Mouse (Mus musculus) urinary bladder, adult 2 months (tissue): ENCODE measurements at regions not wholly inside any gene's neighbourhood (a gene's known extent, or its start where the extent isn't known, plus 50 kb on each side); places are given as distances from the start of the nearest gene placed in this dataset.

Source experiments
- DNase-seq: peaks from one replicate; pipeline ENCODE4 v3.0.0; 2022; ENCODE audit warnings: low spot score

GRCm38 (mm10) chr4:56686141-56686540 lies 53.7 kb upstream of the Gm26657 start:
- no peak for DNase-seq

GRCm38 (mm10) chr4:56685696-56686095 lies 54.2 kb upstream of the Gm26657 start:
- DNase-seq: no peak

GRCm38 (mm10) chr4:56685123-56685522 lies 54.7 kb upstream of the Gm26657 start:
- DNase-seq: peak; percentile 72

GRCm38 (mm10) chr4:56684031-56684430 lies 55.8 kb upstream of the Gm26657 start:
- no peak for DNase-seq

- no peak for DNase-seq
Observed at GRCm38 (mm10) chr4:56681121-56681520, 58.7 kb upstream of the Gm26657 start.

GRCm38 (mm10) chr4:56673868-56674267 lies 66.0 kb upstream of the Gm26657 start:
- no peak for DNase-seq

GRCm38 (mm10) chr4:56664921-56665320 lies 74.9 kb upstream of the Gm26657 start:
- DNase-seq: no peak

- no peak for DNase-seq
Observed at GRCm38 (mm10) chr4:56661816-56662215, 78.1 kb upstream of the Gm26657 start.

- DNase-seq: no peak
Observed at GRCm38 (mm10) chr4:56657046-56657445, 82.8 kb upstream of the Gm26657 start.

- no peak for DNase-seq
Observed at GRCm38 (mm10) chr4:56654327-56654726, 85.5 kb upstream of the Gm26657 start.

GRCm38 (mm10) chr4:56652819-56653218 lies 87.1 kb upstream of the Gm26657 start:
- DNase-seq: no peak

- DNase-seq: no peak
Observed at GRCm38 (mm10) chr4:56649731-56650130, 90.1 kb upstream of the Gm26657 start.

- no peak for DNase-seq
Observed at GRCm38 (mm10) chr4:56643999-56644962, 95.6 kb upstream of the Gm26657 start.

GRCm38 (mm10) chr4:56643491-56643890 lies 96.4 kb upstream of the Gm26657 start:
- DNase-seq: no peak

- no peak for DNase-seq
Observed at GRCm38 (mm10) chr4:56639709-56640108, 100.2 kb upstream of the Gm26657 start.

GRCm38 (mm10) chr4:56638704-56639478 lies 101.0 kb upstream of the Gm26657 start:
- no peak for DNase-seq

GRCm38 (mm10) chr4:56636265-56636664 lies 103.6 kb upstream of the Gm26657 start:
- DNase-seq: no peak

GRCm38 (mm10) chr4:56633528-56633927 lies 106.3 kb upstream of the Gm26657 start:
- no peak for DNase-seq

- no peak for DNase-seq
Observed at GRCm38 (mm10) chr4:56630251-56630650, 109.6 kb upstream of the Gm26657 start.

- DNase-seq: no peak
Observed at GRCm38 (mm10) chr4:56627206-56627605, 112.7 kb upstream of the Gm26657 start.

- no peak for DNase-seq
Observed at GRCm38 (mm10) chr4:56621782-56622181, 118.1 kb upstream of the Gm26657 start.

GRCm38 (mm10) chr4:56621356-56621755 lies 118.5 kb upstream of the Gm26657 start:
- DNase-seq: no peak

GRCm38 (mm10) chr4:56620628-56621027 lies 119.2 kb upstream of the Gm26657 start:
- no peak for DNase-seq
